Mouse (Mus musculus) C2C12 (cell line): Measurements from ENCODE around the gene Guca2a.

Experiments used
- CEBPB ChIP-seq: IDR thresholded peaks from one replicate; pipeline ENCODE4 v1.6.1; 2011; ENCODE audit warnings: low read depth, mild to moderate bottlenecking, control low read depth, moderate library complexity
- CTCF ChIP-seq: IDR thresholded peaks from one replicate; pipeline ENCODE4 v1.5.1; 2011; ENCODE audit not compliant: control insufficient read depth, insufficient read depth, insufficient read length
- USF1 ChIP-seq: IDR thresholded peaks from one replicate; pipeline ENCODE4 v1.6.1; 2011; ENCODE audit warnings: low read depth, mild to moderate bottlenecking, control low read depth, moderate library complexity

DNA sequence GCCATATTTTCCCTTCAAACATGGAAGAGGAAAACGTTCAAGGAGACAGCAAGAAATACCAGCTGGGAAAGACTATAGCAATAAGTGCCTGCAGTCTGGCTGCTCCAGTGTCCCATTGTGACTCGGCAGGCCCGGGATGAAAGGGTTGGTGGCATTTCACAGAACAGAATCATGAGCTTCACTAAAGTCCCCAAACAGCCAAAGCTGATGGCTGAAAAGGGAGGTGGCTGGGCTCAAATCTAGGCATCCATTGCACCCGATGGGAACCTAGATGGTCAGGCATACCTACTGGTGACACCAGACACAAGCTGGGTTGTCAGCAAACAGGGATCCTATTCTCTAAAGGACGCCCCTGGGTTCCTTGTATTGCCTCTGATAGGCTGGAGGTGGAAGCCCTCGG, 442 bp downstream of the Guca2a start:
- TF ChIP-seq CTCF (no peak), USF1 (no peak), CEBPB (no peak)
